8 mouse cellular contexts compared by ENCODE assay signal in the genomic region with DNA sequence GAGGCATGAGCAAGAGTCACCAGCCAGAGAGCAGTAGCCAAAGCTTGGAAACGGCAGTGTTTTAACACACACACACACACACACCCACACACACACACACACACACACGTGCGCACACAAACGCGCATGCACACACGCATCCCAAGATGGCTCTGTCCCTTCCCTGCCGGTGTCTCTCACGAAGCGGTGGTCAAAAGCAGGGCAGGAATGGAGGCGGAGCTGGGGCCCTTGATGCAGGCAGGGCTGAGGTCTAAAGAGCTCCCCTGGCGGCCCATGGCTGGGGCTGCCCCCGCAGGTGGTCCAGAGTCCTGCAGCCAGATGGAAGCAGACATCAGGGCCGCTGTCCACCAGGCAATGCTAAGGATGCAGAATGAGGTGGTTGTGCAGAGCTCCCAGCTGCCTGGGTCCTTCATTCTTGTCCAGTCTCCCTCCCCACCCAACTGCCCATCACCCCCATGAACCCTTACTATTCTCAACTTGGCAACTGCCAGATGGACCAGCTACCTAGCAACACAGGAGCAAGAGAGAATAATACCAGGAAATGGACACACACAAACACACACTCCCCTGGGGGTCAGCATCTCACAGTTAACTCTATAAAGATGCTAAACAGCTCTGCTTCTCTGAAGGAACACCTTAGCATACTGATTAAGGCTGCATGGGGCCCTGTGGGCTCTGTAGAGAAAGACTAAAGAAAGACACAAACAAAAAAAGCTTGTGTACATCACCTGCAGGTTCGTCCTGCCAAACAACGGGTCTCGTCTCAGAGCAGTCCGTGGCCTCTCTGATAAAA. TPM values are rescaled to one million over a fixed set of nuclear protein-coding genes. Genes with fewer than 3 reads are reported as not detected.
A peak's percentile ranks its signal among the peaks of the same experiment; 100 is the strongest.
DNase-seq lines count a peak whose midpoint lies in the region; ATAC-seq lines count a peak whose summit lies in the region.

A gene (minus strand): TSS at position 209 of the 793 bp plus-strand sequence.

- 11% methylated on average over 17 of the region's 17 CpGs for WGBS in neural tube, embryonic 13.5 days

- H3K36me3 ChIP-seq in neural tube, embryonic 13.5 days = no peaks in the 10 kb centered on the region

- peak within 1 kb of the TSS; percentile 83 for H3K9ac ChIP-seq in neural tube, embryonic 13.5 days

- peak within 1 kb of the TSS; percentile 56 for H3K4me3 ChIP-seq in neural tube, embryonic 13.5 days

- ATAC-seq in neural tube, embryonic 13.5 days (ENCODE audit: low read depth) = peak; percentile 85

- H3K9me3 ChIP-seq in neural tube, embryonic 13.5 days = peaks cover 7% of the 10 kb centered on the region

- peaks cover 16% of the 10 kb centered on the region for H3K4me1 ChIP-seq in neural tube, embryonic 13.5 days (replicated peaks)

- H3K27me3 ChIP-seq in neural tube, embryonic 13.5 days = no peaks in the 10 kb centered on the region

- peak within 1 kb of the TSS; percentile 93 for H3K27ac ChIP-seq in neural tube, embryonic 13.5 days (replicated peaks)

- H3K4me2 ChIP-seq in neural tube, embryonic 13.5 days = peak within 1 kb of the TSS; percentile 72

- peak; percentile 28 to 60 for DNase-seq in cerebellum, postnatal 14 days
- DNase-seq in cerebellum, adult 8-10 months = no peak
- DNase-seq in R1 (ENCODE audit: low read depth, low spot score) = peak; percentile 90
- DNase-seq in frontal cortex, postnatal 14 days (ENCODE audit: low spot score in 2 of 2) = peak; percentile 52 to 54
- peak in 1 of 2 experiments; percentile 71 for DNase-seq in left cerebral cortex, adult 8-10 months (ENCODE audit: low spot score in 2 of 2)
- no peak for DNase-seq in urinary bladder, postnatal 25 days (ENCODE audit: low spot score)
- no peak for DNase-seq in urinary bladder, postnatal 10 days (ENCODE audit: low spot score)

RNA-seq across cellular contexts. Expression of the gene that starts here (rescaled TPM):
- total RNA-seq in left cerebral cortex, adult 8-10 months (2022) = 100 to 1,000 TPM; 101 to 129 (median 109) TPM
- 4.7 and 5.2 TPM in 2 replicates for polyA plus RNA-seq in neural tube, embryonic 13.5 days (2015; fragmentation: Nextera tagmentation; extraction: Ambion mirVana)

Comparison
In these comparisons a context has a peak if more than half of its experiments do, and no peak if none do; other contexts are left out.
1. DNase-seq: peak in cerebellum, postnatal 14 days (2 of 2), R1 (single experiment) and frontal cortex, postnatal 14 days (2 of 2); none in cerebellum, adult 8-10 months (single experiment), urinary bladder, postnatal 25 days (single experiment) and urinary bladder, postnatal 10 days (single experiment).